Mouse (Mus musculus) heart, postnatal 0 days (tissue): ENCODE measurements around the gene Arsb. TPM values are rescaled to one million over a fixed set of nuclear protein-coding genes. Genes with fewer than 3 reads are reported as not detected.
A peak's percentile ranks its signal among the peaks of the same experiment; 100 is the strongest.

Source experiments
- ATAC-seq: fragments of 200-750 bp; cut with Nextera tagmentation; 2 replicates; pipeline ENCODE4 v1.8.0; 2017; ENCODE audit warnings: low read depth, moderate number of reproducible peaks, moderate library complexity; ENCODE audit not compliant: insufficient read depth
- DNase-seq: peaks from one replicate; pipeline ENCODE4 v3.0.0-alpha.2; 2016; ENCODE audit warnings: low spot score
- H3K27ac ChIP-seq: fragments of 300-500 bp; sonication (generic); 2 replicates; pipeline ENCODE4 v1.5.1; 2014; ENCODE audit warnings: low read depth, mild to moderate bottlenecking
- H3K27me3 ChIP-seq: fragments of 300-500 bp; sonication (generic); 2 replicates; pipeline ENCODE4 v1.6.1; 2014; ENCODE audit warnings: low read length, mixed read lengths; ENCODE audit not compliant: control insufficient read depth, insufficient read depth
- H3K36me3 ChIP-seq: fragments of 300-500 bp; sonication (generic); replicated peaks from 2 replicates; pipeline ENCODE4 v1.6.1; 2014; ENCODE audit warnings: low read length, mixed read lengths; ENCODE audit not compliant: control insufficient read depth, insufficient read depth
- H3K4me1 ChIP-seq: fragments of 300-500 bp; sonication (generic); 2 replicates; pipeline ENCODE4 v1.6.1; 2014; ENCODE audit warnings: antibody characterized with exemption; ENCODE audit not compliant: control insufficient read depth, insufficient read depth
- H3K4me2 ChIP-seq: fragments of 300-500 bp; sonication (generic); 2 replicates; pipeline ENCODE4 v1.6.1; 2014; ENCODE audit warnings: low read depth, mild to moderate bottlenecking, low read length, moderate library complexity
- H3K4me3 ChIP-seq: fragments of 300-500 bp; sonication (generic); 2 replicates; pipeline ENCODE4 v1.5.1; 2014; ENCODE audit warnings: low read depth, low read length
- H3K9ac ChIP-seq: fragments of 300-500 bp; sonication (generic); replicated peaks from 2 replicates; pipeline ENCODE4 v1.6.1; 2014; ENCODE audit warnings: low read depth, low read length, mixed read lengths
- H3K9me3 ChIP-seq: fragments of 300-500 bp; sonication (generic); replicated peaks from 2 replicates; pipeline ENCODE4 v1.6.1; 2016; ENCODE audit warnings: low read length; ENCODE audit not compliant: control insufficient read depth
- CTCF ChIP-seq: IDR thresholded peaks from 2 replicates; pipeline ENCODE4 v1.5.1; 2016; ENCODE audit warnings: antibody characterized with exemption, control low read depth, low read depth
- EP300 ChIP-seq: IDR thresholded peaks from 2 replicates; pipeline ENCODE4 v1.6.1; 2016; ENCODE audit warnings: antibody characterized with exemption, low read depth
- WGBS: fragments of 180-500 bp; shearing (Covaris S2); extraction: QIAGEN DNeasy Blood & Tissue Kit; methylation state at CpG from one replicate; pipeline ENCODE4 v1.1.7; 2014; 5-methylcytosine and 5-hydroxymethylcytosine counted together
- polyA plus RNA-seq: library from polyadenylated mRNA; unstranded; fragments of >200 nt; fragmentation: Nextera tagmentation; extraction: Ambion mirVana; gene quantifications from 2 replicates; pipeline ENCODE4 v1.2.1, GENCODE M21; 2015
- total RNA-seq: library from RNA; depleted of rRNA; stranded (reverse); fragments of >200 nt; gene quantifications from 2 replicates; pipeline ENCODE4 v1.2.3, GENCODE M21; 2014; ENCODE audit warnings: low replicate concordance

The Arsb gene
- total and polyA plus RNA-seq, 2 experiments from 2014 or later, result 3.0 to 6.2 TPM

GRCm38 (mm10) chr13:93846831-93847518 lies 75.5 kb downstream of the Arsb start:
- H3K4me1 ChIP-seq, result peaks cover 3% of the 10 kb centered on the region; the same call in 1 of the 2 replicates
- WGBS, result 60% methylated on average over 10 of the region's 10 CpGs
- TF ChIP-seq CTCF, result no peak
- TF ChIP-seq EP300, result no peak
- H3K4me2 ChIP-seq, result no peak overlapping the region
- H3K36me3 ChIP-seq, result no peaks in the 10 kb centered on the region
- no peaks in the 10 kb centered on the region for H3K9me3 ChIP-seq
- no peak overlapping the region for H3K9ac ChIP-seq
- no peaks in the 10 kb centered on the region for H3K27me3 ChIP-seq
- no peak overlapping the region for H3K27ac ChIP-seq
- ATAC-seq (no peak), DNase-seq (no peak)
- no peak overlapping the region for H3K4me3 ChIP-seq

DNA sequence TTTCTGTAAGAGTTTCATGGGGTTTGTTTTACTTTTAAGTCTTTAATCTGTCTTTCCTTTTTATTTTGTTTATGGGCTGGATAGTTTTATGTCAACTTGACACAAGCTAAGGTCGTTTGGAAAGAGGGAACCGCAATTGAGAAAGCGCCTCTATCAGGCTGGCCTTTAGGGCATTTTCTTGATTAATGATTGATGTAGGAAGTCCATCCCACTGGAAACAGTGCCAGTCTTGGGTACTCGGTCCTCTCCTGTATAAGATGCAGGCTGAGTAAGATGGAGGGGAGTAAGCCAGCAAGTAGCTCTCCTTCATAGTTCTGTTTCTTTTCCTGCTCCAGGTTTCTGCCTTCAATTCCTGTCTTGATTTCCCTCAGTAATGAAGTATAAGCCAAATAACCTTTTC lies 76.2 kb downstream of the Arsb start:
- TF ChIP-seq EP300, result no peak
- no peak for TF ChIP-seq CTCF
- no peak overlapping the region for H3K4me2 ChIP-seq
- H3K27me3 ChIP-seq, result no peaks in the 10 kb centered on the region
- no peak for ATAC-seq
- no peak for DNase-seq
- no peak overlapping the region for H3K27ac ChIP-seq
- H3K4me3 ChIP-seq, result no peak overlapping the region
- H3K36me3 ChIP-seq, result no peaks in the 10 kb centered on the region
- H3K9me3 ChIP-seq, result no peaks in the 10 kb centered on the region
- H3K9ac ChIP-seq, result no peak overlapping the region
- H3K4me1 ChIP-seq, result peaks cover 8% of the 10 kb centered on the region
- WGBS, result 73% methylated on average over 4 of the region's 4 CpGs

GRCm38 (mm10) chr13:93848615-93849014 lies 77.2 kb downstream of the Arsb start:
- Histone ChIP-seq H3K4me2 (no peak overlapping the region), H3K27me3 (no peaks in the 10 kb centered on the region), H3K36me3 (no peaks in the 10 kb centered on the region), H3K27ac (no peak overlapping the region), H3K4me1 (peaks cover 8% of the 10 kb centered on the region), H3K9me3 (no peaks in the 10 kb centered on the region), H3K9ac (no peak overlapping the region), H3K4me3 (no peak overlapping the region)
- WGBS, result 93% methylated on average over 6 of the region's 6 CpGs
- no peak for DNase-seq
- TF ChIP-seq CTCF, result no peak
- no peak for TF ChIP-seq EP300
- ATAC-seq, result no peak

GRCm38 (mm10) chr13:93849751-93850355 lies 78.4 kb downstream of the Arsb start:
- DNase-seq (no peak), ATAC-seq (no peak)
- Histone ChIP-seq H3K27ac (no peak overlapping the region), H3K27me3 (no peaks in the 10 kb centered on the region), H3K4me1 (peaks cover 8% of the 10 kb centered on the region), H3K36me3 (no peaks in the 10 kb centered on the region), H3K9ac (no peak overlapping the region), H3K4me2 (no peak overlapping the region), H3K9me3 (no peaks in the 10 kb centered on the region), H3K4me3 (no peak overlapping the region)
- WGBS, result 73% methylated on average over 5 of the region's 5 CpGs
- TF ChIP-seq CTCF (no peak), EP300 (no peak)

DNA sequence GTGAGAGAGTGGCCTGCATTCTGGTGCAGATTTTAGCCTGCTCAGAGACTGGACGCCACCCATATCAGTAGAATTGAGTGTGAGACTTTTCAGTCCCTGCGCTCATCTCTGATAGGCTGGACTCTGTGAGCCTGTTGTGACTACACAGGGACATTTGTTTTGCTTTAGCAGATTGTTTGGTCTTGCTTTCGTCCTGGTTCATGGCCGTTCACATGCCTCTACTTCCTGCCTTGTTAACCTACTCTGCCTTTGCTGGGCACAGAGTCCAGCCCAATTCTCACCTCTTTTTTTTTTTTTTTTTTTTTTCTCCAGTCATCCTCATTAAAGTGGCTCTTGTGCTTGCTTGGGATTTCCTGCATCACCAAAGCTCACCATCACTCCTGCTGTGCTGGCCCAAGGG lies 79.2 kb downstream of the Arsb start:
- no peaks in the 10 kb centered on the region for H3K9me3 ChIP-seq
- H3K36me3 ChIP-seq, result no peaks in the 10 kb centered on the region
- DNase-seq (no peak), ATAC-seq (no peak)
- no peak for TF ChIP-seq EP300
- TF ChIP-seq CTCF, result no peak
- peaks cover 8% of the 10 kb centered on the region for H3K4me1 ChIP-seq
- H3K4me3 ChIP-seq, result no peak overlapping the region
- WGBS, result 38% methylated on average over 4 of the region's 4 CpGs
- no peaks in the 10 kb centered on the region for H3K27me3 ChIP-seq
- no peak overlapping the region for H3K9ac ChIP-seq
- H3K4me2 ChIP-seq, result no peak overlapping the region
- H3K27ac ChIP-seq, result peak overlapping the region; percentile 12; the same call in 1 of the 2 replicates
